Mouse (Mus musculus) heart, adult 9 months (tissue): ENCODE measurements around the gene Dpep3.

Source experiments
- DNase-seq, 2 experiments: peaks; one replicate each; pipeline ENCODE4 v3.0.0; 2022; ENCODE audit warnings: low spot score in 2 of 2

Dpep3 gene

GRCm38 (mm10) chr8:105935863-105936603 lies 43.2 kb downstream of the Dpep3 start:
- DNase-seq: no peak

- no peak for DNase-seq
Measured at GRCm38 (mm10) chr8:105935105-105935504, 44.1 kb downstream of the Dpep3 start.

GRCm38 (mm10) chr8:105933762-105934161 lies 45.5 kb downstream of the Dpep3 start, which contains the start of gene Ctrl:
TSS of gene Ctrl (minus strand) at chr8:105933862.
- no peak for DNase-seq

- no peak for DNase-seq
Measured at GRCm38 (mm10) chr8:105932525-105932924, 46.7 kb downstream of the Dpep3 start.

- DNase-seq: no peak
Measured at GRCm38 (mm10) chr8:105931271-105931670, 48.0 kb downstream of the Dpep3 start.

- peak; percentile 72 to 77 for DNase-seq
Measured at GRCm38 (mm10) chr8:105930602-105931001, 48.6 kb downstream of the Dpep3 start.

GRCm38 (mm10) chr8:105925123-105925522 lies 54.1 kb downstream of the Dpep3 start:
- no peak for DNase-seq
